Mouse (Mus musculus) mature B cell (primary cell): ENCODE data around the gene D130052B06Rik.

Experiments used
- in situ Hi-C: fragments of 300-500 bp; cut with MboI; formaldehyde crosslinking; loops from 2 replicates; pipeline ENCODE4 v1.14.3; 2019

Gene D130052B06Rik

DNA sequence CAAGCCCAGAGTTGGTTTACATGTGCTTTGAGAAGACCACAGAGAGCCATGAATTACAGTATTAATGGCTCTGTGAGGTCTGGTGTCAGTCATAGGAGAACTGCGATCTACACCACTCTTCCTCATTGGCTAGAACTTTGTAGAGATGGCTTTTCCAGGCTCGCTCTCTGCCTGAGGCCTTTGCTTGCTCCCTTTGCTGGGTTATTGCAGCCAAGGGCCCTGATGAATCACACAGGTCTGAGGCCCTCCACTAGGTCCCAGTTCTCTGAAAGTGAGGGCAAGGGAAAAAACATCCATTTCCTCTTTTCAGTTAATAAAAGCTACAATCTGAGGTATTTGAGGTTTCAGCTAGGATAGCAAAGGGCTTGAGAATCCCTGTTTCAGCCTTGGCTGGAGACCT, 64.5 kb downstream of the D130052B06Rik start:
- in situ Hi-C loops, result no loop called here

GRCm38 (mm10) chr11:33668376-33668775, 69.3 kb downstream of the D130052B06Rik start:
- in situ Hi-C loops, result no loop called here

DNA sequence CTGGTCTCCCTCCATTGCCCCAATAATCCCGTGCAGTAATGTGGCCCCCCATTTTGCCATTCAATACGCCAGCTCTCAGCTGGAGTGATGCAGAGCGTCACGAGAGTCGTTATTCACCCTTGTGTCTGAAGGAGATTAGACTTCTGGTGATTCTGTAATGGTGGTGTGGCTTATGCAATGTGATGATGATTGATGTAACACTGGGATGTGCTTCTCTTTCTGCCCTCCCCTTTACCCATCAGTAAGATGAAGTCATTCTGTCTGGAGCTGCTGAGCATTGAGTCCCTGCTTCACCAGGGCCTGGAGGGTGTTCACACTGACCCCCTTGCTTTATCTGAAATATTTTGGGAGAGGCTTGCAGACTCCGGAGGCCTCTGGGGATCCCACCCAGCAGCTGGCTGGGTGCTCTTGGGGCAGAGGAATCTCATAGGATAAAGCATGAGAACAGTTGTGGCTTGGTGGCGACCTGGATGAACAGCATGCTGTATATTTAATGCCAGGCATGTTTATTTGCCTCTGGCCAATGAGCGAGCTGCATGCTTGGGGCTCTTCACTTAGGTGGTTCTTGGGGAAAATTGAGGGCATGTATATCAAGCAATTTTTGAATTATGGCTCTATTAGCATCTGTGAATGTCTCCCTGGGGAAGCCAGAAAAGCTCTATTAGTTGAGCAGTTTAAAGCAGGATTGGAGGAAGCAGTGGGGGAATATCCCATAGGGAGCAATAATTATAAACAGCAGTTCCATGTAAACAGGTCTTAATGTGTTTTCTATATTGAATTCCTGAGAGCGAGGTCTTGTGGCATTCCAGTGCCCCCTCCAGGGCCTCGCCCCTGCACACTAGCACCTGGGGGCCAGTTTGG, 71.2 kb downstream of the D130052B06Rik start:
- in situ Hi-C loops, result no loop called here
